Mouse (Mus musculus): Measurements from ENCODE around the gene Zic5.
"Not testable (repeated sequence)": the region's sequence is repeated elsewhere in the genome, so short reads cannot be mapped to it uniquely, and the experiment has no call there.

Zic5 gene

DNA sequence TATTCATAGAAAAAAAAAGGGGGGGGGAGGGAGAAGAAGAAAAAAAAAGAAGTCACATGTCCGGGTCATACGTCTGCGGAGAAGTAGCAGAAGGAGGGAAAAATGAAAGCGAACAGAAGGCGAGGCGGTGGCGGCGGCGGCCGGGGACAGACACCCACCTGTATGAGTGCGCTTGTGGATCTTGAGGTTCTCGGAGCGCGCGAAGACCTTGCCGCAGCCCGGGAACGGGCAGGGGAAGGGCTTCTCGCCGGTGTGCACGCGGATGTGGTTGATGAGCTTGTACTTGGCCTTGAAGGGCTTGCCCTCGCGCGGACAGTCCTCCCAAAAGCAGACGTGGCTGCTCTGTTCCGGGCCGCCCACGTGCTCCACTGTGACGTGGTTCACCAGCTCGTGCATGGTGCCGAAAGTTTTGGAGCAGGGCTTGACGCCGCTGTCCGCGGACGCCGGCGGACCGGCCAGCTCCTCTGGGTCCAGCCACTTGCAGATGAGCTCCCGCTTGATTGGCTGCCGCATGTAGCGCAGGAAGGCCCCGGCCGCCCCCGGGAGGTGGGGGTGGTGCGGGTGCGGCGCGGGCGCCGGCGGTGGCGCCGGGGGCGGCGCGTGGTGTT is 1.6 kb downstream of the Zic5 start:
- DNase-seq (ENCODE audit: low spot score in 2 of 2), result not testable (repeated sequence)

DNA sequence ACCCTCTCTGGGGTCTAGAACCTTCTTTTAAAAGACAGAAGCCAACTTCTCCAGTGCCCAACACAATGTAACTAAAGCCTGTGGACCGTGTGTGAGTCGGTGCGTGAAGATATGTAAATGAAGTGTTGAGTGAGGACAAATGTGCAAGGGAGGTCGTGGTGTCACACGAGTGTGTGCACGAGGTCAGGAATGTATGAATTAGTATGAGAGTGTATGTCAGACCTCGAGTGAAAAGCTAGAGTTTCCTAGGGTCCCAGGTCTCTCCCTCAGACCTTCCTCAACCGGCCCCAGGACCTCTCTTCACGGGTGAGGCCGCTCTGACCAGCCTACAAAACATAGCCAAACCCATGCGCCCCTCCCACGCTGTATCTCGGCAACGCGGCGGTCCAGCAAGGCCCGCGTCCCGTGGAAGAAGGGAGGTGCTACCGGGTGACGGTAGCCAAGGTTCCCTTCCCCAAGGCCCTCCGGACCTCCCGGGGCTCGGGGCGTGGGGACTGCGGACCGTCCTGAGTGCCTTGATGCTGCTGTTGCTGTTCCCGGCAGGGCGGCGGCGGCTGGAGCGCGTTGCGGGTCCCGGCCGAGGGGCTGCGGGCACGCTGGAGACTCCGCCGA is 2.3 kb downstream of the Zic5 start:
- no peak for DNase-seq (ENCODE audit: low spot score in 2 of 2)

DNA sequence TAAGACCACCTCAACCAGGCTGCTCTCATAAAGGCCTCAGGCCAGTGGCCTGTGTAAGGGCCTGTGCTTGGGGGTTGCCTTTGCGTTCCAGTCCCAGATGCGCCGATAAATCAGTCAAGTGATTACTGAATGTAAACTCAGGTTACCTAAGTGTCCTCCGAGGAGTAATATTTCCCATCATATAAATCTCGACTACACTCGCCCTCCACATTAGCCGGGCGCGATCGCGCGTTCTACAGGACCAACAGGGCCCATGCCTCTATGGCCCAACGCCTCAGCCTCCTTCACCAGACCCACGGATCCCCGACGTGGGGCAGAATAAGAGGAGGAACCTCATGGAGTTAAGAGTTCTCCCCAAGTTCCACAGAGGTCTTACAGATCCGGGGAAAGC is 2.8 kb downstream of the Zic5 start:
- no peak for DNase-seq (ENCODE audit: low spot score in 2 of 2)

DNA sequence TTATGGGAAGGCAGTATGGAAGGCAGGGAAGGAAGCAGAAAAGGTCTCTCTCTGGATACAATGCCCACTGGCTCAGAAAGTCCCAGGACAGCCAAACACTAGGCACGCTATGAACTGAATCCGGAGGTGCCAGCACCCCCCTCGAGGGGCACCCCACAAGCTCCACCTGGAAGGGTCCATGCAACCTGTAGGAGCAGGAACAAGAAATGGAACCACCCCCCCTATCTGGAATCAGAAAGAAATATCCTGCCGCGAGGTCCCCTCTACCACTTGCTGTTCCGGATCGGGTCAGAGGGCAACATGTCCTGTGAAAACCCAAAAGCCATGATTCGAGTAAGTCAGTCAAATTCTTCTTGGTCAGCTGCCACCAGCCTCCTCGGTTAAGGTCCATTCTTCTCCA is 3.5 kb downstream of the Zic5 start:
- DNase-seq (ENCODE audit: low spot score in 2 of 2), result no peak

DNA sequence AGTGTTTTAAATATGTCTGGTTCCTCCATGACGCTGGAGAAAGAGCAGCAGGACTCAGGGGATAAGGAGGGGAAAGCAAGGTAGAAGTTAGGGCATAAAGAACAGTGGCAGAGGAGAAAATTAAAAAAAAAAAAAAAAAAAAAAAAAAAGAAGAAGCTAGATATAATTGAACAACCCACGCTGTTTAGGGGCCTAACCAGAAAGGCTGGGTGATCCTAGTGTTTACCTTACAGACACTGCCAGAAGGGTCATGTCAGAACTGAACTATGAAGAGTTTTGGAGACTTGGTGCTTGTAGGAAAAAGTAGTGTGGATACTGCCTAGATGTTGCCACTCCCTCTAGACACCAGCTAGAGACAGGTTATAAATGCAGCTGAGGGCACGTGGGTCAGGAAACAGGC is 4.0 kb downstream of the Zic5 start:
- DNase-seq (ENCODE audit: low spot score in 2 of 2), result no peak

DNA sequence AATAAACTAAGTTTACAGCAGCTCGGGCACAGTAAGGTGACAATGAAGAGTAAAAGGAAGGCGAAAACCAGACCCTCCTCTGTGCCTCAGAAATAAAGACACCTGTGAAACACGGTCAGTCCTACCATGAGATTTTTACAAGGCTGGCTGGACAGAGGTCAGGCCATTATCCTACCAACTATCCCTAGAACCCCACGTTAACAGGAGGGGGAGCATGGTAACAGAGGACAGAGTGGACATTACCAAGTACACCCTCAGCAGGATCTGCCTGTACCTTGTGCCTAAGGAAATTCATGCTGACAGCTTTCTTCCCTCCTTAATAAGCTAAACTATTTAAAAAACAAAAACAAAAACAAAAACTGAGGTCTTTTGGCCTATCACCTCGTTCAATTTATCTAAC is 5.3 kb downstream of the Zic5 start:
- DNase-seq (ENCODE audit: low spot score in 2 of 2), result no peak

DNA sequence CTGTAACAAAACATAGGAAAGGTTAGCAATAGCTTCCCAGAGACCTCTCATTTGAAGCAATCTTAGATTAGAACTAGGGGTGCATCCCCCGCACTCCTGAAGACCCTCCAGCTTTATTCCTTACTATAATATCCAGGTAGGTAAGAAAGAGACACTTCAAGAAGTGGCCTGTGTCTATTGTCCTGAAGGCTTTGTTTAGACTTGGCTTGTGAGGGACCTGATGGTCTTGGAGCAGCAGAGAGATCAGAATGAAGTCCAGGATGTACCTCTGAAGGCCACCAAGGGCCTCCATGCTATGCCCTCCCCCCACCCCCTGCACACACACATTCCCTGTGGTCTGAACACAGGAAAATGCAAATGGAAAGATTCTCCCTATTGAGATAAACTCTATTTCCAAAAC is 5.7 kb downstream of the Zic5 start:
- no peak for DNase-seq (ENCODE audit: low spot score in 2 of 2)

DNA sequence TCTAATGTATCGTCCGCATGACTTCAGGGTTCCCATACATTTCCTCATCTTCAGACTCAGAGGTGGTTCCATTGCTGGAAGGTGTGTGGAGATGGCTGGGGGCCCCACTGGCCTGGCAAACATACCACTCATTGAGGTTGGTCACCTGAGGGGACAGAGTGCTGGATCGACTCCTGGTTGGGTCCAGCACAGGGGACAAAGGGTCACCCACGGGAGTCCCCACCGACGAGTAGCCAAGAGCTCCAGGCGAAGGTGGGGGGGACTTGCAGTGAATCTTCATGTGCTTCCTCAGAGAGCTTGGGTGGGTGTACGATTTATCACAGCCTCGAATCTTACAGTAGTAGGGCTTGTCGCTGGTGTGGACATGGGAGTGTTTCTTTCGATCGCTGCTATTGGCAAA is 6.1 kb downstream of the Zic5 start:
- DNase-seq (ENCODE audit: low spot score in 2 of 2), result not testable (repeated sequence)

DNA sequence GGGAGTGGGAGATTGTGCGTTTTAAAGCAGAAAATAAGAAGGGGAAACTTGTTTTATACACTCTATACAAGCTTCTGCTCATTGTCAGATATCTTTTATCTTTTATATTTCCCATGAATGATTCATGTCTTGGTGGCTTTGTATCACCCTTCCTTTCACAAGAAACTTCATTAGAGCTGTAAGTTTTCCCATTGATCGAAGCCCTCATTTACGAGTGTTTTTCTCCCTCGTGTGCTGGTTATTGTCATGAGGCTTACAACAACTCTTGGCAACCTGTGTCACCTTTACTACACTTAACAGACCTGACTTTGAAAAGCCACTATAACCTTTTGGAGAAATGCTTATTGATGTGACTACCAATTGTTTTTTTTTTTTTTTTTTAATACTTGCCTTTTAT is 9.9 kb downstream of the Zic5 start:
- DNase-seq (ENCODE audit: low spot score in 2 of 2), result no peak

DNA sequence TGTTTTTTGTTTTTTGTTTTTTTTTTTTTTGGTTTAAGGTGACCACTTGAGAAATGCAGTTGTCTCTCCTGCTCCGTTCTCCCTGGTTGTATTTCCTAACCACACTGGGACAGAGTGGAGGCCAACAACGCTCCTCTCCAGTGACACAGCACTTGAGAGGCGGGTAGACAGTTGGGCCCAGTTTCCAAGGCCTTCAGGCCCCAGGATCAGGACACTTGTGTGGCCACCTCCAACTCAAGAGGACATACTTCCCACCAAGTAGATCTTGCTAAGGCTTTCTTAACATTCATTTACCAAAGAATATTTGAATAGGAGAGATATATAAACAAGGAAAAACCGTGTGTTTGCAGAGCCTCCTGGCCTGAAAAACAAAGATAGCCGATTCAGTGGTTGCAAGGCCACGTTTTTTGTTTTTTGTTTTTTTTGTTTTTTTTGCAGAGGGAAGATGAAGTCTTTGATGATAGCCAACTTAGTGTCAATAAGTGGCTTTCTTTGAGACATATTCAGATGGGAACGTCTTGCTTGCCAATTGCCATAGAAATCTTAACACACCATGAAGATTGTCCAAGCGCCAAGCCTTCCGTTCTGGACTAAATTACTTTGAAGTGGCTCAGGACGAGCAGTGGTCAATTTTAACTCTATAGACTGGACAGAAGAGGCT is 10.4 kb downstream of the Zic5 start:
- no peak for DNase-seq (ENCODE audit: low spot score in 2 of 2)

DNA sequence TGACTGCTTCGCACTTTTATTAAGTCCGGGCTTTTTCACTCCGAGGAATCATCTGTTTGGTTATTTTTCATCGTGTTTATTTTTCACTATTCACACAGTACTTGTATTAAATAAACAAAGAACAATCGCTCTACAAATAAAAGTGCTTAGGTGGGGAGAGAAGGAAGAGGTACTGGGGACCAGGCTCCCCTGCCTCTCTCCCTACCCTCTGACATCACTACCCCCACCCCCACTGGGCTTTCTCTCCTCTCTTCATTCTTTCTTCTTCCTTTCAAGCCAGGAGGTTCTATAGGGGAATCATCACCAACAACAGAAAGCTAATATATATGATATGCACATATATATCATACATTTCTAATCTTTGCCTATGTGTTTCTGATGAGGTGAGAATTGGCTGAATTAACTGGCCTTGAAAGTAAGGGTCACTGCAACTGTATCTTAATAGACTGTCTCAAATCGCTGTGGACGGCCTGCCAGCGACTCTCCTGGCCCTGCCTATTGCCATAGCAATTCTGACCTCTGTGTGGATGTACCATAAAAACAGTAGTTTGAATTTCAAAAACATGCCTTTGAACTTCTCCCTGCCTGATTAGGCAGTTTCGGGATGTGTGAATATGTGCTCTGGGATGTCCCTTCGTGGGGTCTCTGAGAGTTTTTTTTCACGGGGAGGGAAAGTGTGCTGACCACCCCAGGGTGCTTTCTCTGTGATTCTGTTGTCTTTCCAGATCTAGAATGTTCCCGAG is 11.3 kb downstream of the Zic5 start:
- DNase-seq (ENCODE audit: low spot score in 2 of 2), result no peak

DNA sequence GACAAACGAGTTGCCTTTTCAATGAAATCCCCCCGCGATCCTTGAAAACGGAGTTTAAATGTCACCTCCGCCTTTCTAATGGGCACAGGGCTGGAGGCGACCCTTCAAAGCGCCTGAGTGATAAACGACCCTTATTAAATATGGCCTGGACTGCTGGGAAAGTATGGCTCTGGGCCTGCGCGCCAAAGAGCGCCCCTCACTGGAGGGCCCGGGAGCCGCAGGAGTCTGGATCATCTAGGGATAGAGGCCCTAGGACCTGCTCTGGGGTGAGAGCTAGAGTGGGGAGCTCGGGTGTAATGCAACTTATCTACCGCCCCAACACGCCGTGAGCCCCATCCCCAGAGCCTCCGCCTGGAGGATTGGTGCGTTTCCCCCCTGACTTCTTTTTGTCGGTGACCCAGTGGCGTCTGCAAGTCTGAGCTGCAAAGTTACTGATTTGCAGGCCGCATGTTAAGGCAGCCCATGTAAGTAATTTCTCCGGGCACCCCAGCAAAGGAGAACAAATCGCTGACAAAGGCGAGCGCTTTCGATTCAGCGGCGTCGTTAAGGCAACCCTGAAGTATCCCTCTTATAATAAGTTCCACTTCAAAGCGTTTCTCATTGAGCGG is 12.0 kb downstream of the Zic5 start:
- no peak for DNase-seq (ENCODE audit: low spot score in 2 of 2)

DNA sequence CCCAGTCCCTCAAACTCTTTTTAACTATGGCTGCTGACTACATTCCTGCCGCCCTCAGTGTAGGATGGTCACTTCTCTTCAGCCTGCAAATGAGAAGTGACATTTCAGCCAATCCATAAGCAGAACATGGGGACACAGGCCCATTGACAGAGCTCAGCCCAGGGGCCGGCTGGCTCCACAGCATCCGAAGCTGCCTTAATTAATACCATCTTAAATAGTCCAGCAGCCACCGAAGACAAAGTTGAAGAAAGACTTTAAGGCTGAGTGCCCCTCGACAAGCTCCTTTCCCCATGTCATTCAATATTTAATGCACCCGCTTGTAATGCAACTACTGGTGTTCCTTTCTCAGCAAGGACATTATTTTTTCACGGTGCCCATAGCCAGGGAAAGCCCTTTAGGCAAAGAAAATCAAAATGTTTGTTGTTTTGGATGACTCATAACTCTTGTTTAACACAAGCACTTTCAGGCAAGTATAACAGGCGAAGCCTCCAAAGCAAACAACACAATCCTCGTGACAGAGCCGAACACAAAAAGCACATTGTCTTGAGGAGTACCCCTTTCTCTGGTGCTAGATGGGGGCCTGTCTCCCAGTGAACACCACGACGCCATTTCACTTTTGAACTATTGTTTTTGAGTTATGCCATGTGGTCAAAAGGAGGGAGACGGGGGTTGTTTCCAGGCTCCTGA is 12.6 kb downstream of the Zic5 start:
- DNase-seq (ENCODE audit: low spot score in 2 of 2), result no peak

DNA sequence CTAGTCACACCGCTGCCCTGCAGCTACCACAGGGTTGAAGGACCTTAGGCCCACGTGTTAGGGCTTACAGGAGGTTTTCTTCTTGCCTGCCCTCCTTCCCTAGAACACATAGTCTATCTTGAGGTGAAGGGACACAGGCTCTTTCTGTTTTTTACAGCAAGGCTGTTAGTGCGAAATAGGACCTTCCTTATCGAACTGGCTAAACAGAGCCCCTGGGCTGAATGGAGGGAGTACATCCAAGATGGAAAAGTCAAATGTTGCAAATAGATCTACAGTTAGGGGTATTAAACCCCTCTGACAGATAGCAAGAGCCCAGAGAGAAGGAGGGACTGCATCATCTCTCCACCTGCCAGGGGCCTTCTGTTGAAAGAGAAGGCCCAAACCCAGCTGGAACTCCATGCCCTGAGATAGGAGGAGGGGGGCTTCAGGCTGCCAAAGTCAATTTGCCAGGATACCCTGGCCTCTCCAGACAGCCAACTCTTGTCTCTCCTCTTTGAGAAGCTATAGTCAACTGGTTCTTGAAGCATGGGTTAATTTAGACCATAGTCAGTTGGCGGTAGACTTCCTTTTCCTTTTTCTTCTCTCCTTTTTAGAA is 13.8 kb downstream of the Zic5 start:
- DNase-seq (ENCODE audit: low spot score in 2 of 2), result no peak

DNA sequence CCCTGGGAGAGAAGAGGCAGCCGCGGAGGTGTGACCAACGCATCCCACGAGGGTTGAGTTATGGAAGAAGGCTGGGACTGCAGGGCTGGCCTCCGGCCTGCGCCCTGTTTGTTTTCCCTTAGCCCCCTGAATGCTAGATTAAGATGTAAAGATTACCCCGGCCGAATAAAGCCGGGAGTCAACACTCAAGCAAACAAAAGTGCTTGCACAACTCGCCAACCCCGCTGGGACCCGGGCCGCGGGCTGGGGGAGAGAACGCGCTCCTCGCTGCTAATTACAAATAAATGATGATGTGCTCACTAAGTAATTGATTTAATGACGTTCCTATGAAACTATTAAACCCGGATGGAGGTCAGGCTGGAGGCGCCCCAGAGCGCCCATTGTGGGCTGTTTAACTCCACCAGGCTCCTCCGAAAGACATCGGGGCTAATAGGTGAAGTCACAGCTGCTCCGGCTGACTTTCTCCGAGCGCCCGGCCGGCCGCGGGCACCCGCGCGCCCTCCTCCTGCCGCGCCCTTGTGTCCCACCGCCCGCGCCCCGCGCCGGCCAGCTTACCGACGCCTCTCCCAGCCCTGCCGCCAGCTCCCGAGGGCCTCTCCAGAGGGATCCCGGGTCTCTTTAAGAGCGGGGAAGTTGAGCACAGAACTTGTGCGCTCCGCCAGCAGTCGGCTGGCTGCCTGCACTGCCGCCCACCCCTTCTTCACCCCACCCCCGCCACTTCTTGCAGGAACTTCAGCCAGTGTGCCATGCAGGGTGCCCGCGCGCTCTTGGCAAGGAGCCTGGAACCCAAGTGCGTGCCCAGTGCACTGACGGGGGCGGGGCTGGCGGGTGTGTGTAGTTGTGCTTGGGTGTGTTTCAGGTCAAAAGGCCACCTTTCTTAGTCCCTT is 14.7 kb downstream of the Zic5 start, which contains the start of gene Gm5089:
Gm5089 (minus strand) TSS at position 620 of the 887 bp plus-strand sequence.
- no peak for DNase-seq (ENCODE audit: low spot score in 2 of 2)

DNA sequence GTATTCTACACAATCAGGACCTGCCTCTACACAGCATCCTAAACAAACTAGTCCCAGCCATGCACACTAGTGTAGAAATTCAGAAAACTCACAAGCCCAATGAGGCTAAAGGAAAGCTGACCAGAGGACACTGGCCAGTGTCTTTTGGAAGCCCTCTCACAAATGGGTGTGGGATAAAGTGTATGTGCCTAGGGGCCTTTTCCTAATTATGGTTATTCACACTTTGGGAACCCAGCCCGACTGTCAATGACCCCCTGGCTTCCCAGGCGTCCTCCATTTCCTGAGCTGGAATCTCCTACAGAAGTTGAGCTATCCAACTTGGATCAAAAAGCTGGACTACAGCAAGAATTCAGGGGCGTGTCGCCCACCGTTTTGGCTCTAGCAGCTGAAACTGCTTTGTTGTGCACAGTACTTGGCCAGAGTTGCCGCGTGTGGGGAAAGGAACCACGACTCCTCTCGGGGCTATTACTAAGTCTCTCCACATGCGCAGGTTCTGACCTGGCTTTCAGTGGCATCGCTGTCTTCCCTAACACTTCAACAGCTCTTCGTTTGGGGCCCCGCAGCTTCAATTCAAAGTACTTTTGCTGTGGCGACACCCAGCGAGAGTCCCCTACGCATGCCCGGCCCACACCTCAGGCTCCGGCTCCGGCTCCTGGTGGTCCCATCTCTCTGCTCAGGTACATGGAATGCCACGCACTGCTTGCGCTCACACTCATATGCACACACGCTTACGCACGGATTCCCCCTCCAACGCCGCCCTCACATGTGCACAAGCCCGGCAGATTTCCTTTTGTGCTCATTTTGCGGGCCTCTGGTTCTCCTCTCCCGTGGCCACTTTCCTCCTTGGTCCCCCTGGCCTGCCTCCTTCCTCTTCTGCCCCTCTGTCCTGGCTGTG is 15.6 kb downstream of the Zic5 start:
- no peak for DNase-seq (ENCODE audit: low spot score in 2 of 2)

DNA sequence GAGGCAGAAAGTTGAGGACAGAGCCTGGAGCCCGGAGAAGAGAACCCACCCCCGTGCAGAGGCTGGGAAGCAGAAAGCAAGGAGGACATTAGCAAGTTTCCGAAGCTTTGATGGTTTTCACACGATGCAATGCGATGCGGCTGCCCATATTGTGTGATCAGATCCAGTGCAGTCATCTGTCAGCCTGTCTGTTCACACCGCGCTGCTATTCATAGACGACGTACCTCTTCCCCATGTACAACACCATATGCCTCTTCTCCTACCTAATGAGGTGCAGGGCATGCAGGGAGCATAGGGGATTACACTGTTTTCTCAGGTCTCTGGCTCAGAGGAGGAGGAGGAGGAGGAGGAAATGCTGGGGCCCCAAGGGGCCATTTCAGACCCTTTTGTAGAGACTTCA is 28.6 kb downstream of the Zic5 start:
- DNase-seq (ENCODE audit: low spot score in 2 of 2), result no peak

DNA sequence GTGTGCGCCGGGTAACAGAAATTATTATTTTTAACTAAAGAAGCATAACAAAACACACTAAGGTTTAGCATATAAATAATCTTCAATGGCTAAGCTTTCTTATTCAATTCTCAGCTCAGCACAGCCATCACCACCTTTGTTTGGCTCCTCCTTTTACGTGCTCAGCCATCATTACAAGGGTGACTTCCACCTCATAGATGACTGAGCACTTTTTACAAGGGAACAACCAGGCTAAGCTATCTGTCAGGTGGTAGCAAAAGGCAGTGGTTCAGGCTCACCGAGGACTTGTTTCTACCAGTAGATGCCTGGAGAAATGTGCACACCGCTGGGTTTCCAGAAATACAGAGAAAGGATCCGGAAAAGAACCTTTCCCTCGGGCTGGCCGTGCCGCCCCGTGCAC is 31.4 kb downstream of the Zic5 start:
- DNase-seq (ENCODE audit: low spot score in 2 of 2), result no peak

DNA sequence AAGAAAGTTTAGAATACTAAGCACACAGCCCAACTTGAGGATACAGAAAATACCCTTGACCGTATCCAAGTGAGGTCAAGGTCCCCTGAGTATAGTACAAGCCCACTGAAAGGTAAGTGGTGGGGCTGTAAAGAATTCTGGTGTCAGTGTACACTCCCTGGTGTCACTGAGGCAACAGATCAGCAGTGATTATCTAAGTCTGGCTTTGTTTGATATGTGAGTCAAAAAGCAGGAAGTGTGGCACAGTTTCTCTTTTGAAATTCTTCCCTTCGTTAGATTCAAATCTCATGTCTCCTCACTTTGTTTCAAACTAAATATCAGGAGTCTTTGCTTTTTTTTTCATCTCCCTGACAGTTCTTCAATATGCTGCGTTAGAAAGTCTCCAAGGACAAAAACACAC is 32.9 kb downstream of the Zic5 start:
- no peak for DNase-seq (ENCODE audit: low spot score in 2 of 2)

Measured in heart, adult 9 months (tissue).